Mouse (Mus musculus) brain, embryonic 18.5 days (tissue): Measurements from ENCODE around the gene Pigv.
A peak's percentile ranks its signal among the peaks of the same experiment; 100 is the strongest.
"Not testable (repeated sequence)": the region's sequence is repeated elsewhere in the genome, so short reads cannot be mapped to it uniquely, and the experiment has no call there.

Experiments
- DNase-seq: peaks from one replicate; pipeline ENCODE4 v3.0.0-alpha.2; 2012; ENCODE audit warnings: low read depth, low spot score

Gene Pigv

GRCm38 (mm10) chr4:133672845-133673647, 599 bp upstream of the Pigv start:
- no peak for DNase-seq

- DNase-seq: no peak
Measured at GRCm38 (mm10) chr4:133671184-133671880, 1.1 kb downstream of the Pigv start.

GRCm38 (mm10) chr4:133669652-133670210, 2.7 kb downstream of the Pigv start:
- DNase-seq: no peak

GRCm38 (mm10) chr4:133668537-133668936, 3.9 kb downstream of the Pigv start:
- no peak for DNase-seq

GRCm38 (mm10) chr4:133666199-133666598, 6.2 kb downstream of the Pigv start:
- DNase-seq: no peak

GRCm38 (mm10) chr4:133665118-133665517, 7.3 kb downstream of the Pigv start:
- no peak for DNase-seq

GRCm38 (mm10) chr4:133662945-133663344, 9.5 kb downstream of the Pigv start:
- DNase-seq: no peak

GRCm38 (mm10) chr4:133662421-133662820, 10.0 kb downstream of the Pigv start:
- no peak for DNase-seq

- DNase-seq: peak; percentile 78
Measured at GRCm38 (mm10) chr4:133660193-133661155, 12.0 kb downstream of the Pigv start.

GRCm38 (mm10) chr4:133659497-133660192, 12.8 kb downstream of the Pigv start:
- DNase-seq: no peak

GRCm38 (mm10) chr4:133658729-133659128, 13.7 kb downstream of the Pigv start:
- DNase-seq: no peak

GRCm38 (mm10) chr4:133657829-133658458, 14.5 kb downstream of the Pigv start:
- DNase-seq: no peak

- DNase-seq: no peak
Measured at GRCm38 (mm10) chr4:133656997-133657396, 15.4 kb downstream of the Pigv start.

GRCm38 (mm10) chr4:133656294-133656693, 16.2 kb downstream of the Pigv start:
- DNase-seq: no peak

GRCm38 (mm10) chr4:133654070-133654469, 18.4 kb downstream of the Pigv start:
- not testable (repeated sequence) for DNase-seq

- no peak for DNase-seq
Measured at GRCm38 (mm10) chr4:133652746-133653145, 19.7 kb downstream of the Pigv start.

GRCm38 (mm10) chr4:133651986-133652385, 20.5 kb downstream of the Pigv start:
- no peak for DNase-seq

- no peak for DNase-seq
Measured at GRCm38 (mm10) chr4:133651445-133651844, 21.0 kb downstream of the Pigv start.

- no peak for DNase-seq
Measured at GRCm38 (mm10) chr4:133649989-133650699, 22.3 kb downstream of the Pigv start, which contains the start of gene Zdhhc18. Gene Zdhhc18, minus strand, starts transcription at chr4:133650154.

- not testable (repeated sequence) for DNase-seq
Measured at GRCm38 (mm10) chr4:133649464-133649863, 23.0 kb downstream of the Pigv start.
